Mouse (Mus musculus) CD4-positive naive resting alpha-beta T cell, adult 57 days (primary cell): ENCODE measurements around the gene Ints2. TPM values are rescaled to one million over a fixed set of nuclear protein-coding genes. Genes with fewer than 3 reads are reported as not detected.

Experiments
- total RNA-seq: library from RNA; stranded (reverse); gene quantifications from one replicate; pipeline ENCODE4 v1.2.4, GENCODE M21; 2023

Gene Ints2
- total RNA-seq = 17.1 TPM

GRCm38 (mm10) chr11:86257460-86258076 lies at the start of gene Ints2:
Gene Ints2, minus strand, starts transcription at chr11:86257575.

GRCm38 (mm10) chr11:86201037-86201786 lies 56.2 kb downstream of the Ints2 start, which contains the start of gene Brip1:
Gene Brip1, minus strand, starts transcription at chr11:86201193.

Other genes starting within 250 kb of the Ints2 start
- gene Brip1, start 56.4 kb downstream of the Ints2 start, total RNA-seq = 1.4 TPM
- gene Med13, start 100.0 kb upstream of the Ints2 start, total RNA-seq = 80.6 TPM
- gene Rnft1, start 227.1 kb upstream of the Ints2 start, total RNA-seq = 58.0 TPM